Mouse (Mus musculus) stomach, embryonic 16.5 days (tissue): ENCODE results near the gene Rps26. TPM values are rescaled to one million over a fixed set of nuclear protein-coding genes. Genes with fewer than 3 reads are reported as not detected.

Experiments used
- microRNA-seq: library from miRNA; unstranded; fragments of <30 nt; microRNA quantifications from one replicate; pipeline ENCODE4, GENCODE M21; 2016
- polyA plus RNA-seq: library from polyadenylated mRNA; unstranded; fragments of >200 nt; fragmentation: Nextera tagmentation; extraction: Ambion mirVana; gene quantifications from 2 replicates; pipeline ENCODE4 v1.2.1, GENCODE M21; 2015

The Rps26 gene
- polyA plus RNA-seq, 1 experiment from 2014 or later, result 704 TPM

Small RNA genes lying within 50 kb of the gene (microRNA-seq; reads per million reads assigned to microRNA genes)
- gene Mir6917, result 1.3 reads per million

Other genes with a start within 250 kb of the Rps26 start
- gene Ankrd52, start 249.6 kb downstream of the Rps26 start, polyA plus RNA-seq, result 8.4 and 10.0 TPM in 2 replicates
- gene Slc39a5, start 225.5 kb downstream of the Rps26 start, polyA plus RNA-seq, result 28.7 and 32.9 TPM in 2 replicates
- 72.0 and 75.5 TPM in 2 replicates for gene Nabp2, start 215.3 kb downstream of the Rps26 start, polyA plus RNA-seq
- gene Rnf41, start 215.1 kb downstream of the Rps26 start, polyA plus RNA-seq, result 37.0 and 38.5 TPM in 2 replicates
- 59.5 and 62.4 TPM in 2 replicates for gene Smarcc2, start 167.5 kb downstream of the Rps26 start, polyA plus RNA-seq
- gene Myl6, start 132.6 kb downstream of the Rps26 start, polyA plus RNA-seq, result 2,126 and 2,216 TPM in 2 replicates
- 2.7 and 3.9 TPM in 2 replicates for gene Myl6b, start 128.1 kb downstream of the Rps26 start, polyA plus RNA-seq
- gene Esyt1, start 100.9 kb downstream of the Rps26 start, polyA plus RNA-seq, result 32.9 TPM in 2 replicates
- gene Zc3h10, start 79.0 kb downstream of the Rps26 start, polyA plus RNA-seq, result 10.7 and 10.8 TPM in 2 replicates
- gene Rpl41, start 77.4 kb downstream of the Rps26 start, polyA plus RNA-seq, result 3,732 and 3,890 TPM in 2 replicates
- gene Pa2g4, start 60.8 kb downstream of the Rps26 start, polyA plus RNA-seq, result 198 and 206 TPM in 2 replicates
- 32.0 and 38.0 TPM in 2 replicates for gene Erbb3, start 37.1 kb downstream of the Rps26 start, polyA plus RNA-seq
- 2.1 and 2.5 TPM in 2 replicates for gene Ikzf4, start 19.2 kb upstream of the Rps26 start, polyA plus RNA-seq
- gene Suox, start 47.3 kb upstream of the Rps26 start, polyA plus RNA-seq, result 17.7 and 24.4 TPM in 2 replicates
- gene Rab5b, start 69.5 kb upstream of the Rps26 start, polyA plus RNA-seq, result 85.1 and 87.8 TPM in 2 replicates
- 1.6 and 3.0 TPM in 2 replicates for gene Pmel, start 77.4 kb upstream of the Rps26 start, polyA plus RNA-seq
- 76.7 and 81.2 TPM in 2 replicates for gene Cdk2, start 78.3 kb upstream of the Rps26 start, polyA plus RNA-seq
- gene Dgka, start 118.1 kb upstream of the Rps26 start, polyA plus RNA-seq, result 28.2 and 36.1 TPM in 2 replicates
- gene Pym1, start 121.1 kb upstream of the Rps26 start, polyA plus RNA-seq, result 35.0 and 36.2 TPM in 2 replicates
- 2.2 and 3.5 TPM in 2 replicates for gene Mmp19, start 164.2 kb upstream of the Rps26 start, polyA plus RNA-seq
- 54.1 and 59.5 TPM in 2 replicates for gene Dnajc14, start 177.3 kb upstream of the Rps26 start, polyA plus RNA-seq
- gene Tmem198b, start 177.6 kb upstream of the Rps26 start, polyA plus RNA-seq, result 17.3 and 18.2 TPM in 2 replicates
- 161 and 184 TPM in 2 replicates for gene Sarnp, start 190.6 kb upstream of the Rps26 start, polyA plus RNA-seq
- gene Ormdl2, start 194.9 kb upstream of the Rps26 start, polyA plus RNA-seq, result 84.9 and 103 TPM in 2 replicates